Mouse (Mus musculus) right cerebral cortex, postnatal 14 days (tissue): ENCODE measurements at regions not wholly inside any gene's neighbourhood (a gene's known extent, or its start where the extent isn't known, plus 50 kb on each side); places are given as distances from the start of the nearest gene placed in this dataset.

Experiments
- DNase-seq: peaks from one replicate; pipeline ENCODE4 v3.0.0; 2022

- no peak for DNase-seq
These were observed 1389.0 kb upstream of the Acvr2a start for GRCm38 (mm10) chr2:47424910-47425309.

- DNase-seq: no peak
These were observed 1384.1 kb upstream of the Acvr2a start for GRCm38 (mm10) chr2:47429843-47430242.

- DNase-seq: no peak
These were observed 1347.9 kb upstream of the Acvr2a start for GRCm38 (mm10) chr2:47466043-47466442.

- DNase-seq: peak; percentile 30
These were observed 1321.9 kb upstream of the Acvr2a start for GRCm38 (mm10) chr2:47491874-47492539.
